Mouse (Mus musculus): ENCODE measurements around the gene H2-M9.

The H2-M9 gene

GRCm38 (mm10) chr17:36642566-36642965 lies at the start of gene H2-M9:
Gene H2-M9 (minus strand): TSS chr17:36642666.
- no peak for DNase-seq (ENCODE audit: low spot score)

GRCm38 (mm10) chr17:36672119-36672518 lies 29.7 kb upstream of the H2-M9 start, which contains the start of gene H2-M1:
Gene H2-M1 (minus strand): TSS chr17:36672219.
- no peak for DNase-seq (ENCODE audit: low spot score)

All from layer of hippocampus, adult 9-10 months (tissue).